Mouse (Mus musculus) forebrain, embryonic 12.5 days (tissue): ENCODE data around the gene Pepd. TPM values are rescaled to one million over a fixed set of nuclear protein-coding genes. Genes with fewer than 3 reads are reported as not detected.

Experiments
- ATAC-seq: fragments of 200-750 bp; cut with Nextera tagmentation; 2 replicates; pipeline ENCODE4 v1.8.0; 2017; ENCODE audit warnings: moderate TSS enrichment; ENCODE audit not compliant: low FRiP score
- H3K27ac ChIP-seq: fragments of 300-500 bp; sonication (generic); 2 replicates; pipeline ENCODE4 v1.5.1; 2016; ENCODE audit warnings: mild to moderate bottlenecking
- H3K27me3 ChIP-seq: fragments of 300-500 bp; sonication (generic); 2 replicates; pipeline ENCODE4 v1.6.1; 2016; ENCODE audit warnings: mild to moderate bottlenecking
- H3K36me3 ChIP-seq: fragments of 300-500 bp; sonication (generic); replicated peaks from 2 replicates; pipeline ENCODE4 v1.6.1; 2016; ENCODE audit warnings: mild to moderate bottlenecking
- H3K4me1 ChIP-seq: fragments of 300-500 bp; sonication (generic); 2 replicates; pipeline ENCODE4 v1.6.1; 2016
- H3K4me2 ChIP-seq: fragments of 300-500 bp; sonication (generic); 2 replicates; pipeline ENCODE4 v1.6.1; 2016; ENCODE audit warnings: mild to moderate bottlenecking, moderate library complexity
- H3K4me3 ChIP-seq: fragments of 300-500 bp; sonication (generic); replicated peaks from 2 replicates; pipeline ENCODE4 v1.5.1; 2016; ENCODE audit warnings: mild to moderate bottlenecking
- H3K9ac ChIP-seq: fragments of 300-500 bp; sonication (generic); 2 replicates; pipeline ENCODE4 v1.6.1; 2016; ENCODE audit warnings: mild to moderate bottlenecking
- H3K9me3 ChIP-seq: fragments of 300-500 bp; sonication (generic); 2 replicates; pipeline ENCODE4 v1.6.1; 2016
- WGBS: fragments of 180-500 bp; shearing (Covaris S2); methylation state at CpG from one replicate; pipeline ENCODE4 v1.1.7; 2016; 5-methylcytosine and 5-hydroxymethylcytosine counted together
- polyA plus RNA-seq: library from polyadenylated mRNA; unstranded; fragments of >200 nt; fragmentation: Nextera tagmentation; extraction: Ambion mirVana; gene quantifications from 2 replicates; pipeline ENCODE4 v1.2.1, GENCODE M21; 2016

Pepd gene
- polyA plus RNA-seq, 1 experiment from 2014 or later: 58.6 TPM

- H3K27me3 ChIP-seq: no peaks in the 10 kb centered on the region
- H3K27ac ChIP-seq: peak overlapping the region; percentile 46
- H3K36me3 ChIP-seq: 0 out of 2 replicates have a peak, but pooled peaks cover 2% of the 10 kb centered on the region
- no peak overlapping the region for H3K4me3 ChIP-seq
- peak; percentile 33; the same call in 1 of the 2 replicates for ATAC-seq
- no peak overlapping the region for H3K4me2 ChIP-seq
- peaks cover 26% of the 10 kb centered on the region for H3K4me1 ChIP-seq
- H3K9ac ChIP-seq: no peak overlapping the region
- 70% methylated on average over 7 of the region's 7 CpGs for WGBS
- no peaks in the 10 kb centered on the region for H3K9me3 ChIP-seq
These were observed 74.5 kb downstream of the Pepd start for GRCm38 (mm10) chr7:34986575-34987150.

- no peaks in the 10 kb centered on the region for H3K9me3 ChIP-seq
- ATAC-seq: no peak; the same call in 1 of the 2 replicates
- H3K27ac ChIP-seq: peak overlapping the region; percentile 46
- H3K27me3 ChIP-seq: no peaks in the 10 kb centered on the region
- no peaks in the 10 kb centered on the region for H3K36me3 ChIP-seq
- H3K9ac ChIP-seq: no peak overlapping the region
- H3K4me2 ChIP-seq: no peak overlapping the region
- H3K4me1 ChIP-seq: peaks cover 26% of the 10 kb centered on the region
- 68% methylated on average over 6 of the region's 6 CpGs for WGBS
- H3K4me3 ChIP-seq: no peak overlapping the region
These were observed 75.1 kb downstream of the Pepd start for GRCm38 (mm10) chr7:34987258-34987657.

- 85% methylated on average over 3 of the region's 3 CpGs for WGBS
- Histone ChIP-seq H3K9me3 (no peaks in the 10 kb centered on the region), H3K27ac (no peak overlapping the region), H3K4me3 (no peak overlapping the region), H3K4me1 (peaks cover 26% of the 10 kb centered on the region), H3K36me3 (no peaks in the 10 kb centered on the region), H3K9ac (no peak overlapping the region), H3K4me2 (no peak overlapping the region), H3K27me3 (no peaks in the 10 kb centered on the region)
- ATAC-seq: no peak
These were observed 76.3 kb downstream of the Pepd start for GRCm38 (mm10) chr7:34988488-34988887.

GRCm38 (mm10) chr7:34991731-34992246 is 79.6 kb downstream of the Pepd start:
- ATAC-seq: no peak
- H3K9ac ChIP-seq: no peak overlapping the region
- WGBS: 94% methylated on average over 6 of the region's 6 CpGs
- H3K4me1 ChIP-seq: peaks cover 17% of the 10 kb centered on the region
- H3K27me3 ChIP-seq: no peaks in the 10 kb centered on the region
- H3K4me3 ChIP-seq: no peak overlapping the region
- H3K9me3 ChIP-seq: no peaks in the 10 kb centered on the region
- no peaks in the 10 kb centered on the region for H3K36me3 ChIP-seq
- no peak overlapping the region for H3K4me2 ChIP-seq
- H3K27ac ChIP-seq: no peak overlapping the region

GRCm38 (mm10) chr7:34992766-34993165 is 80.6 kb downstream of the Pepd start:
- ATAC-seq: no peak
- no peaks in the 10 kb centered on the region for H3K27me3 ChIP-seq
- no peak overlapping the region for H3K9ac ChIP-seq
- H3K27ac ChIP-seq: no peak overlapping the region
- H3K36me3 ChIP-seq: no peaks in the 10 kb centered on the region
- H3K9me3 ChIP-seq: no peaks in the 10 kb centered on the region
- no peak overlapping the region for H3K4me2 ChIP-seq
- peaks cover 8% of the 10 kb centered on the region for H3K4me1 ChIP-seq
- H3K4me3 ChIP-seq: no peak overlapping the region
- 88% methylated on average over 3 of the region's 3 CpGs for WGBS

- 82% methylated on average over 7 of the region's 7 CpGs for WGBS
- no peaks in the 10 kb centered on the region for H3K9me3 ChIP-seq
- no peak overlapping the region for H3K27ac ChIP-seq
- no peaks in the 10 kb centered on the region for H3K36me3 ChIP-seq
- no peaks in the 10 kb centered on the region for H3K4me1 ChIP-seq
- H3K27me3 ChIP-seq: no peaks in the 10 kb centered on the region
- no peak overlapping the region for H3K9ac ChIP-seq
- no peak overlapping the region for H3K4me3 ChIP-seq
- no peak overlapping the region for H3K4me2 ChIP-seq
- ATAC-seq: no peak
These were observed 83.9 kb downstream of the Pepd start for GRCm38 (mm10) chr7:34995872-34996662.

GRCm38 (mm10) chr7:35000839-35001238 is 88.7 kb downstream of the Pepd start:
- Histone ChIP-seq H3K4me1 (peaks cover 21% of the 10 kb centered on the region), H3K9ac (no peak overlapping the region), H3K9me3 (no peaks in the 10 kb centered on the region), H3K4me2 (no peak overlapping the region), H3K4me3 (no peak overlapping the region), H3K27ac (no peak overlapping the region), H3K36me3 (no peaks in the 10 kb centered on the region), H3K27me3 (no peaks in the 10 kb centered on the region)
- no peak for ATAC-seq
- WGBS: 40% methylated on average over 6 of the region's 6 CpGs

- Histone ChIP-seq H3K9ac (no peak overlapping the region), H3K9me3 (no peaks in the 10 kb centered on the region), H3K36me3 (no peaks in the 10 kb centered on the region), H3K4me3 (no peak overlapping the region), H3K4me1 (peaks cover 21% of the 10 kb centered on the region), H3K4me2 (no peak overlapping the region), H3K27me3 (no peaks in the 10 kb centered on the region), H3K27ac (no peak overlapping the region)
- ATAC-seq: no peak
- 67% methylated on average over 7 of the region's 7 CpGs for WGBS
These were observed 91.1 kb downstream of the Pepd start for GRCm38 (mm10) chr7:35003171-35003737.

GRCm38 (mm10) chr7:35006661-35007060 is 94.5 kb downstream of the Pepd start:
- no peaks in the 10 kb centered on the region for H3K9me3 ChIP-seq
- H3K4me3 ChIP-seq: no peak overlapping the region
- H3K27me3 ChIP-seq: no peaks in the 10 kb centered on the region
- H3K36me3 ChIP-seq: no peaks in the 10 kb centered on the region
- H3K9ac ChIP-seq: no peak overlapping the region
- no peak overlapping the region for H3K27ac ChIP-seq
- H3K4me1 ChIP-seq: peaks cover 21% of the 10 kb centered on the region
- ATAC-seq: no peak
- WGBS: 76% methylated on average over 7 of the region's 7 CpGs
- no peak overlapping the region for H3K4me2 ChIP-seq

- Histone ChIP-seq H3K9me3 (no peaks in the 10 kb centered on the region), H3K4me3 (no peak overlapping the region), H3K27me3 (no peaks in the 10 kb centered on the region), H3K36me3 (no peaks in the 10 kb centered on the region), H3K4me2 (no peak overlapping the region), H3K27ac (no peak overlapping the region), H3K4me1 (peaks cover 7% of the 10 kb centered on the region), H3K9ac (no peak overlapping the region)
- 51% methylated on average over 9 of the region's 9 CpGs for WGBS
- ATAC-seq: peak; percentile 39
These were observed 101.0 kb downstream of the Pepd start for GRCm38 (mm10) chr7:35013228-35013627.

- H3K27ac ChIP-seq: no peak overlapping the region
- ATAC-seq: no peak
- H3K4me3 ChIP-seq: no peak overlapping the region
- 86% methylated on average over 2 of the region's 2 CpGs for WGBS
- peaks cover 7% of the 10 kb centered on the region for H3K4me1 ChIP-seq
- H3K36me3 ChIP-seq: no peaks in the 10 kb centered on the region
- no peak overlapping the region for H3K9ac ChIP-seq
- H3K9me3 ChIP-seq: no peaks in the 10 kb centered on the region
- no peaks in the 10 kb centered on the region for H3K27me3 ChIP-seq
- no peak overlapping the region for H3K4me2 ChIP-seq
These were observed 103.1 kb downstream of the Pepd start for GRCm38 (mm10) chr7:35015252-35015651.

- Histone ChIP-seq H3K4me1 (no peaks in the 10 kb centered on the region), H3K9ac (no peak overlapping the region), H3K9me3 (no peaks in the 10 kb centered on the region), H3K27ac (no peak overlapping the region), H3K4me2 (no peak overlapping the region), H3K36me3 (no peaks in the 10 kb centered on the region; the same call in 1 of the 2 replicates), H3K27me3 (no peaks in the 10 kb centered on the region), H3K4me3 (no peak overlapping the region)
- 70% methylated on average over 10 of the region's 10 CpGs for WGBS
- no peak for ATAC-seq
These were observed 109.2 kb downstream of the Pepd start for GRCm38 (mm10) chr7:35021365-35021764.
